ENCODE assay signal across 24 mouse cellular contexts in the genomic region with DNA sequence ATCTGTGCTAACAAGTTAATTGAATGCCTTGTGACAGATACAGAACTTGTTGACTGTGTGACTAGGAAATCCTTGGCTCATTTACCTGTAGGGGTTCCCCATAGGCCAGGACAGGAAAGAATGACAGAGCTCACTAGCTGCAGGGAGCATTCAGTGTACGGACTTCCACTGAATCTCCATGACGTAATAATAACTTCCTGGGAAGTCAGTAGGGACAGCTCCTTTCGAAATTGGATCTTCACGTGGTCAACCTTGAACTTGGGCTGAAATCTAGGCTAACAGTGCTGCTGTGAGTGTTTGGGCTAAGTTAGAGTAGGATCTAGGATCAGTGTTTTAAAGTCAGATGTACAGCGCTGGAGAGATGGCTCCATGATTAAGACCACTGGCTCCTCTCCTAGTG. TPM values are rescaled to one million over a fixed set of nuclear protein-coding genes. Genes with fewer than 3 reads are reported as not detected.
DNase-seq lines count a peak whose midpoint lies in the region; ATAC-seq and TF ChIP-seq lines count a peak whose summit lies in the region.
"Had no signal": no experiment of that assay in that cellular context is flagged by ENCODE, and none has a peak within 500 bp of the region (broad histone marks: within the 10 kb centered on the region; RNA-seq: fewer than 3 reads in every experiment).

No protein-coding gene starts in this region.

- no peak overlapping the region for H3K9ac ChIP-seq in liver, embryonic 14.5 days (replicated peaks)
- no peak overlapping the region for H3K9ac ChIP-seq in liver, embryonic 11.5 days (ENCODE audit: low read depth, low read length)
- H3K9ac ChIP-seq: embryonic facial prominence, embryonic 12.5 days; forebrain, embryonic 13.5 days; forebrain, embryonic 15.5 days; forebrain, postnatal 0 days had no signal

- no peaks in the 10 kb centered on the region for H3K27me3 ChIP-seq in liver, embryonic 14.5 days (ENCODE audit: control insufficient read depth, insufficient read depth, low read length)
- no peaks in the 10 kb centered on the region for H3K27me3 ChIP-seq in liver, embryonic 11.5 days (replicated peaks; ENCODE audit: control insufficient read depth, insufficient read depth, low read length)
- H3K27me3 ChIP-seq: CH12.LX; embryonic facial prominence, embryonic 12.5 days; forebrain, embryonic 13.5 days; forebrain, embryonic 15.5 days; Patski had no signal

- no peak overlapping the region for H3K4me3 ChIP-seq in liver, embryonic 14.5 days (ENCODE audit: insufficient read depth in 1 of 2, low read depth in 2 of 2, low read length in 2 of 2)
- H3K4me3 ChIP-seq in liver, embryonic 11.5 days (ENCODE audit: low read depth, low read length): no peak overlapping the region
- H3K4me3 ChIP-seq: embryonic facial prominence, embryonic 10.5 days; embryonic facial prominence, embryonic 12.5 days; forebrain, embryonic 13.5 days; forebrain, embryonic 15.5 days had no signal

- H3K27ac ChIP-seq in liver, embryonic 14.5 days: no peak overlapping the region
- H3K27ac ChIP-seq in liver, embryonic 11.5 days (ENCODE audit: low read depth, low read length): no peak overlapping the region
- H3K27ac ChIP-seq: embryonic facial prominence, embryonic 10.5 days; embryonic facial prominence, embryonic 12.5 days; forebrain, embryonic 13.5 days; forebrain, embryonic 15.5 days had no signal

- no peak for TF ChIP-seq EP300 in liver, embryonic 14.5 days (IDR thresholded peaks at IDR 0.05; ENCODE audit: low read depth)

- peak; percentile 19; the same call in 1 of the 2 replicates for ATAC-seq in liver, embryonic 14.5 days (ENCODE audit: insufficient read depth)
- no peak for ATAC-seq in liver, embryonic 11.5 days (replicated peaks; ENCODE audit: low FRiP score)
- ATAC-seq: activated CD4-positive, CD25-positive, alpha-beta regulatory T cell, adult 4 months; CD4-positive, CD25-positive, alpha-beta regulatory T cell, adult 4 months; forebrain, embryonic 13.5 days; forebrain, embryonic 15.5 days; forebrain, postnatal 0 days; Patski had no signal

- H3K4me1 ChIP-seq in liver, embryonic 14.5 days (replicated peaks; ENCODE audit: control insufficient read depth in 2 of 2, insufficient read depth in 2 of 2, low read length in 1 of 2): 0 out of 4 replicates have a peak, but pooled peaks cover 0 to 2% of the 10 kb centered on the region in 2 experiments
- H3K4me1 ChIP-seq in liver, embryonic 11.5 days (replicated peaks; ENCODE audit: control insufficient read depth, insufficient read depth, low read length): no peaks in the 10 kb centered on the region
- H3K4me1 ChIP-seq: embryonic facial prominence, embryonic 10.5 days; embryonic facial prominence, embryonic 12.5 days; forebrain, embryonic 13.5 days; forebrain, embryonic 15.5 days had no signal

- no peaks in the 10 kb centered on the region for H3K36me3 ChIP-seq in liver, embryonic 14.5 days (replicated peaks; ENCODE audit: control insufficient read depth, insufficient read depth, low read depth)
- no peaks in the 10 kb centered on the region for H3K36me3 ChIP-seq in liver, embryonic 11.5 days (ENCODE audit: control insufficient read depth, insufficient read depth, low read length)
- H3K36me3 ChIP-seq: embryonic facial prominence, embryonic 10.5 days; embryonic facial prominence, embryonic 12.5 days; forebrain, embryonic 15.5 days had no signal

- H3K9me3 ChIP-seq in liver, embryonic 14.5 days (ENCODE audit: control insufficient read depth, low read length): no peaks in the 10 kb centered on the region
- no peaks in the 10 kb centered on the region for H3K9me3 ChIP-seq in liver, embryonic 11.5 days (ENCODE audit: control insufficient read depth, low read length)
- H3K9me3 ChIP-seq: embryonic facial prominence, embryonic 10.5 days; embryonic facial prominence, embryonic 12.5 days; forebrain, embryonic 13.5 days; forebrain, embryonic 15.5 days; G1E had no signal

- DNase-seq in adrenal gland, postnatal 10 days: peak; percentile 24
- DNase-seq in adrenal gland, postnatal 25 days: no peak
- no peak for DNase-seq in liver, embryonic 14.5 days (ENCODE audit: low read depth in 3 of 3, low spot score in 3 of 3)
- DNase-seq in liver, embryonic 11.5 days (ENCODE audit: low spot score): no peak
- DNase-seq in adipocyte (ENCODE audit: low spot score): peak; percentile 49
- DNase-seq in spleen, postnatal 10 days (ENCODE audit: low spot score in 2 of 2): no peak
- DNase-seq: adrenal gland, adult 2 months; adrenal gland, postnatal 14 days; B cell, adult 2 months; cerebellum, adult 11-12 months; cerebellum, adult 2 months; cerebellum, adult 9-10 months; cerebellum, postnatal 10 days; cerebellum, postnatal 25 days; forebrain, postnatal 0 days had no signal

- no peak for TF ChIP-seq CTCF in liver, embryonic 14.5 days (IDR thresholded peaks at IDR 0.05; ENCODE audit: low read depth)

- no peak overlapping the region for H3K4me2 ChIP-seq in liver, embryonic 14.5 days (ENCODE audit: low read depth)
- no peak overlapping the region for H3K4me2 ChIP-seq in liver, embryonic 11.5 days
- H3K4me2 ChIP-seq: embryonic facial prominence, embryonic 12.5 days; forebrain, embryonic 13.5 days; forebrain, embryonic 15.5 days had no signal

- WGBS in liver, embryonic 14.5 days (ENCODE audit: insufficient replicate concordance): 74% methylated on average over 5 of the region's 5 CpGs
- 80% methylated on average over 5 of the region's 5 CpGs for WGBS in liver, embryonic 11.5 days

RNA-seq across cellular contexts. Expression of gene Gpatch2, which starts 29.4 kb away (rescaled TPM):
- total RNA-seq in adrenal gland, postnatal 10 days (2021): 10 to 100 TPM; 18.9 to 24.7 TPM
- 26.0 and 29.4 TPM in 2 replicates for total RNA-seq in adrenal gland, postnatal 25 days (2021)
- polyA plus RNA-seq in liver, embryonic 14.5 days (2012; rRNA removed): 3.0 and 4.0 TPM in 2 replicates
- 3.3 and 3.8 TPM in 2 replicates for polyA plus RNA-seq in liver, embryonic 14.5 days (2014; fragmentation: Nextera tagmentation; extraction: Ambion mirVana)
- 15.2 and 15.3 TPM in 2 replicates for polyA plus RNA-seq in liver, embryonic 11.5 days (2014; fragmentation: Nextera tagmentation; extraction: Ambion mirVana)

RNA-seq across cellular contexts. Expression of gene Spata17, which starts 29.5 kb away (rescaled TPM):
- total RNA-seq in adrenal gland, postnatal 10 days (2021): 1 to 10 TPM in 1 of 2 experiments, under 1 TPM in 1; 0.84 to 1.6 TPM
- total RNA-seq in adrenal gland, postnatal 25 days (2021): 1.3 TPM in 2 replicates
- 0.06 and 0.12 TPM in 2 replicates for polyA plus RNA-seq in liver, embryonic 14.5 days (2012; rRNA removed)
- 0.09 and 0.10 TPM in 2 replicates for polyA plus RNA-seq in liver, embryonic 14.5 days (2014; fragmentation: Nextera tagmentation; extraction: Ambion mirVana)
- polyA plus RNA-seq in liver, embryonic 11.5 days (2014; fragmentation: Nextera tagmentation; extraction: Ambion mirVana): 0.59 and 0.62 TPM in 2 replicates
- total RNA-seq: CH12.LX had no signal
- polyA plus RNA-seq: CD4-positive, CD25-positive, alpha-beta regulatory T cell, adult 4 months; G1E had no signal

Comparison
In these comparisons a context has a peak if more than half of its experiments do, and no peak if none do; other contexts are left out.
1. DNase-seq: peak in adrenal gland, postnatal 10 days (single experiment) and adipocyte (single experiment); none in adrenal gland, postnatal 25 days (single experiment), liver, embryonic 14.5 days (0 of 3), liver, embryonic 11.5 days (single experiment) and spleen, postnatal 10 days (0 of 2).